Mouse (Mus musculus): ENCODE data around the gene Xpo6. TPM values are rescaled to one million over a fixed set of nuclear protein-coding genes. Genes with fewer than 3 reads are reported as not detected.
A peak's percentile ranks its signal among the peaks of the same experiment; 100 is the strongest.

Gene Xpo6
- polyA plus RNA-seq, 1 experiment from 2014 or later, result 48.3 TPM

DNA sequence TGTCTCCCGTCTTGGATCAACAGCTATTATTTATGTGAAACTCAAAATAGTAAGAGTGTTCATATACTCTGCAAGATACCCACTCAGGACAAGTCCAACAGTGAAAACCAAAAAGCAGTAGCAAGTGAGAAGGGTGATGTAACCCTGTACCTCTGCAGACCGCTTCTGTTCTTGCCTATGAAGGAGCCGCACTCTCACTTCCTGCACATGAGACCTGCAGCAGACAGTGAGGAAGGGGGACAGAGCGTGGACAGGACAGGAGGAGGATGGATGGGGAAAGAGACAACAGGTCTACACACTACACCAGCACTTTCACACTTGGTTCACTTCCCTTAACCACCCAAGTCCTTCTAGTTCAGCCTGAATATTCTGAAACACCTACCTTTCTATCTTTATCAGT, 48.0 kb downstream of the Xpo6 start:
- WGBS, result 92% methylated on average over 4 of the region's 4 CpGs
- no peaks in the 10 kb centered on the region for H3K27me3 ChIP-seq (ENCODE audit: insufficient read depth, low read length)
- H3K9ac ChIP-seq (replicated peaks; ENCODE audit: low read length), result no peak overlapping the region
- H3K27ac ChIP-seq (ENCODE audit: low read length), result no peak overlapping the region
- no peak overlapping the region for H3K4me3 ChIP-seq (ENCODE audit: low read length)
- H3K9me3 ChIP-seq (ENCODE audit: low read length), result no peaks in the 10 kb centered on the region
- H3K4me2 ChIP-seq (replicated peaks; ENCODE audit: low read depth, low read length), result no peak overlapping the region
- H3K36me3 ChIP-seq (ENCODE audit: insufficient read depth, low read length), result peaks cover 36% of the 10 kb centered on the region
- ATAC-seq (ENCODE audit: low FRiP score, low TSS enrichment), result no peak
- H3K4me1 ChIP-seq (ENCODE audit: insufficient read depth, low read length), result peaks cover 6% of the 10 kb centered on the region; the same call in 1 of the 2 replicates

DNA sequence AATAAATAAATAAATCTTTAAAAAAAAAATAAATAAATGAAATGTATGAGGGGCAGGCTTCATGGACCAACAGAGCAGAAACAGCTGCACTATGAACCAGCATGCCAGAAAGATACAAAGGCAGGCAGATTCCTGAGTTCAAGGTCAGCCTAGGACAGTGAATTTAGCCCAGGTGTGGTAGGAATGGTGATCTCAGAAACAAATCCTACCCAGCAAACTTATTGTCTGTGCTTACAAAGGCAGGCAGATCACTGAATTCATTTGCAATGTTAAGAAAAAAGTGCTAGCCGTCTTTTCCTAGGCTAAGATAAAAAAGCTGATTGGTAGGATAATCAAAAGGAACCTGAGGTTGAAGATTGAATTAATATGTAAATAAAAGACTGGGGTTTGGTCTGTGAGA, 54.1 kb downstream of the Xpo6 start:
- no peak overlapping the region for H3K4me3 ChIP-seq (ENCODE audit: low read length)
- ATAC-seq (ENCODE audit: low FRiP score, low TSS enrichment), result no peak
- H3K4me1 ChIP-seq (ENCODE audit: insufficient read depth, low read length), result no peaks in the 10 kb centered on the region
- no peak overlapping the region for H3K27ac ChIP-seq (ENCODE audit: low read length)
- H3K9me3 ChIP-seq (ENCODE audit: low read length), result no peaks in the 10 kb centered on the region
- H3K27me3 ChIP-seq (ENCODE audit: insufficient read depth, low read length), result no peaks in the 10 kb centered on the region
- H3K36me3 ChIP-seq (ENCODE audit: insufficient read depth, low read length), result peaks cover 40% of the 10 kb centered on the region
- no peak overlapping the region for H3K9ac ChIP-seq (replicated peaks; ENCODE audit: low read length)
- no peak overlapping the region for H3K4me2 ChIP-seq (replicated peaks; ENCODE audit: low read depth, low read length)
- WGBS, result 95% methylated on average over 1 of the region's 1 CpGs

DNA sequence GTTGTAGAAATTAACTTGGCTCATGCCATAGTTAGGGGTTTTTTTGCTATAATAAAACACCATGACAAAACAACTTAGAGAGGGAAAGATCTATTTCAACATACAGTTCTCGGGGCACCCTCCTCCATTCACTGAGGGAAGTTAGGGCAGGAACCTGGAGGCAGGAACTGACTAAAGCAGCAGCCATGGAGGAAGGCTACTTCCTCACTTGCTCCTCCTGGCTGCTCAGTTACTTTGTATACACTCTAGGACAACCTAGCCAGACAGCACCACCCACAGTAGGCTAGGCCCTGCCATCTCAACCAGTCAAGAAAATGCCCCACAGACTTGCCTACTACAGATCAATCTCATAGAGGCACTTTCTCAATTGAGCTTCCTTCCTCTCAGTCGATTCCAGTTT, 55.9 kb downstream of the Xpo6 start:
- peaks cover 56% of the 10 kb centered on the region for H3K36me3 ChIP-seq (ENCODE audit: insufficient read depth, low read length)
- no peak overlapping the region for H3K27ac ChIP-seq (ENCODE audit: low read length)
- no peaks in the 10 kb centered on the region for H3K4me1 ChIP-seq (ENCODE audit: insufficient read depth, low read length)
- H3K27me3 ChIP-seq (ENCODE audit: insufficient read depth, low read length), result no peaks in the 10 kb centered on the region
- no peak overlapping the region for H3K4me2 ChIP-seq (replicated peaks; ENCODE audit: low read depth, low read length)
- H3K4me3 ChIP-seq (ENCODE audit: low read length), result no peak overlapping the region
- H3K9ac ChIP-seq (replicated peaks; ENCODE audit: low read length), result no peak overlapping the region
- WGBS, result 81% methylated on average over 2 of the region's 2 CpGs
- H3K9me3 ChIP-seq (ENCODE audit: low read length), result no peaks in the 10 kb centered on the region
- no peak for ATAC-seq (ENCODE audit: low FRiP score, low TSS enrichment)

DNA sequence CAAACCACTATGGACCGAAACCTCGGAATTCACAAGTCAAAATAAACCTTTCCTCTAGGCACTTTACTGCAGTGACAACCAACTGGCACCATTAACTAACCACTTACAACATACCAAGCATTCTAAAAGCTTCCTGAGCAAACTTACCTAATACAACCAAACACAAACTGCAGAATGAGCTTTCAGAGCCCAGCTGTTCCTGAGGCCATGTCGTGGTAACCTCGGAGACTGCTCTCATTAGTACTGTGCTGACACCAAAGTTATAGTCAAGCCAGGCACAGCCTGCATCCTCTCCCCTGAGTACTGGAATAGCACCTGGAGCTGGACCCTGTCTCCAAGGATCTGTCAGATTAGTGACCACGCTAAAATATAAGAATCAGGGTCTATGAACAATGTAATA, 62.5 kb downstream of the Xpo6 start:
- Histone ChIP-seq H3K9me3 (ENCODE audit: low read length) (no peaks in the 10 kb centered on the region), H3K4me1 (ENCODE audit: insufficient read depth, low read length) (no peaks in the 10 kb centered on the region), H3K4me3 (ENCODE audit: low read length) (no peak overlapping the region), H3K27me3 (ENCODE audit: insufficient read depth, low read length) (no peaks in the 10 kb centered on the region), H3K9ac (replicated peaks; ENCODE audit: low read length) (no peak overlapping the region), H3K27ac (ENCODE audit: low read length) (no peak overlapping the region), H3K36me3 (ENCODE audit: insufficient read depth, low read length) (peaks cover 44% of the 10 kb centered on the region), H3K4me2 (replicated peaks; ENCODE audit: low read depth, low read length) (no peak overlapping the region)
- ATAC-seq (ENCODE audit: low FRiP score, low TSS enrichment), result no peak
- 89% methylated on average over 5 of the region's 5 CpGs for WGBS

DNA sequence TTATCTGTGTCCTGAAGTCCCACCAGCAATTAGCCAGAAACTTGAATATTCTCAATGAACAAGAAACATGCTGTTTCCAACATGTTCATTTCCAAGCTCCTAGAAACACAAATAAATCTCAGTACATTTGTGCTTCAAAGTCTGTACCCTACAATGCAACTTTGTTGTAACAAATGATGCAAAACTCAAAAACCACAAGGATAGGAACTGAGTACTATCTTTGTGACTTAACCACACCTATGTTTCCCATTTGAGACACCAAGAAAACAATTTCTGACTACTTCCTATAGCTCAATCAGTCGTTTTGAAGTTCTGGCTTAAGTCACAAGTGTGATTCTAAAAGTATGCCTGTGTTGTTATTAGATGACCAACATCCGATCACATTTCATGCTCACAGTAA, 64.9 kb downstream of the Xpo6 start:
- Histone ChIP-seq H3K9ac (replicated peaks; ENCODE audit: low read length) (no peak overlapping the region), H3K27me3 (ENCODE audit: insufficient read depth, low read length) (no peaks in the 10 kb centered on the region), H3K36me3 (ENCODE audit: insufficient read depth, low read length) (peaks cover 41% of the 10 kb centered on the region), H3K4me2 (replicated peaks; ENCODE audit: low read depth, low read length) (no peak overlapping the region), H3K27ac (ENCODE audit: low read length) (no peak overlapping the region), H3K4me3 (ENCODE audit: low read length) (no peak overlapping the region), H3K9me3 (ENCODE audit: low read length) (no peaks in the 10 kb centered on the region), H3K4me1 (ENCODE audit: insufficient read depth, low read length) (no peaks in the 10 kb centered on the region)
- 83% methylated on average over 2 of the region's 2 CpGs for WGBS
- ATAC-seq (ENCODE audit: low FRiP score, low TSS enrichment), result no peak

DNA sequence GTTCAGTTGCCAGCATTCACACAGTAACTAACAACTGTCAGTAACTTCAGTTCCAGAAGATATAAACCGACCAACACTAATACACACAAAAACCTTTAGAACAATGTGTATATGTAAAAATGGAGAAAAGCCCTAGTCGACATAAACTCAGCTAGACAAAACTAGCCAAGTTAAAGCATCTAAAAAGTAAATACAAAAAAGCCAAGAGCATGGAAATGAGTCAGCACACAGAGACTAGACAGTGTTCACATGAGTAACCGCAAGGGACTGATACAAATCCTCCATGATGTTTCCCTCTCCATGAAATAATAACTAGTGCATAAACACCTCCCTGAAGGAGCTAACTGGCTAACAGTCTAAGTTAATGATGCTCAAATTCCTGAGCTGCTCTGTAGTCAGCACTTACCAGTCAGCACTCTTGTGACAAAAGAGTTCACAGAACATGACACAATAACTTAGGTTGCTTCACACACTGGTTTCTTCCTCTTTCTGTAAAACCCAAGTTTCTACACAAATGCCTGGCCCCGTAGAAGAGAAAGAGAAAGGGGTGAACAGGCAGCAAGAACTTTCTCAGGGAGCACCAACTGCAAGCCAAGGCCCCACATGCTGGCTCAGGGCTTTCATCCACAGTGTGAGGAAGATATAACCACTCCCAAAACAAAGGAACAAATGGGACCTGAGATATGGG, 65.5 kb downstream of the Xpo6 start:
- Histone ChIP-seq H3K9ac (replicated peaks; ENCODE audit: low read length) (no peak overlapping the region), H3K27ac (ENCODE audit: low read length) (no peak overlapping the region), H3K36me3 (ENCODE audit: insufficient read depth, low read length) (peaks cover 37% of the 10 kb centered on the region), H3K27me3 (ENCODE audit: insufficient read depth, low read length) (no peaks in the 10 kb centered on the region), H3K4me3 (ENCODE audit: low read length) (no peak overlapping the region), H3K4me2 (replicated peaks; ENCODE audit: low read depth, low read length) (no peak overlapping the region), H3K4me1 (ENCODE audit: insufficient read depth, low read length) (no peaks in the 10 kb centered on the region), H3K9me3 (ENCODE audit: low read length) (no peaks in the 10 kb centered on the region)
- no peak for ATAC-seq (ENCODE audit: low FRiP score, low TSS enrichment)
- 88% methylated on average over 4 of the region's 4 CpGs for WGBS

DNA sequence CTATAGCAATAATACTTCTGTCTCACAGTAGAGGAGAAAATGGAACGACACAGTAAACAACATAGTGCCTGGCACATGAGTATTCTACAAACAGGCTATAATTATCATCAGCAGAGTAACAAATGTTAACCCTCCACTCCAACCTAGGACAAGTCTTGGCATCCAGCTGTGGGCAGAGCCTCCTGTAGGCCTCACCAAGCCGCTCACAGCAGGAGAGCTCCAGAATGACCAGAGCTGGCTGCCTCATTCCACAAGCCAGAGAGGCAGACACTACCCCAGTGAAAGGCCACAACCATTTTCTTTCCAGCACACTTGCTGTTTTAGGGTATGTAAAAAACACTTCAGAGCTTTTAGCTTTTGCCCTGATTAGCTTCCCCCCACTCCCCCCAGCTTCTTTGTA, 72.6 kb downstream of the Xpo6 start:
- no peaks in the 10 kb centered on the region for H3K27me3 ChIP-seq (ENCODE audit: insufficient read depth, low read length)
- H3K9ac ChIP-seq (replicated peaks; ENCODE audit: low read length), result no peak overlapping the region
- no peaks in the 10 kb centered on the region for H3K9me3 ChIP-seq (ENCODE audit: low read length)
- H3K4me3 ChIP-seq (ENCODE audit: low read length), result no peak overlapping the region
- H3K27ac ChIP-seq (ENCODE audit: low read length), result no peak overlapping the region
- H3K36me3 ChIP-seq (ENCODE audit: insufficient read depth, low read length), result peaks cover 36% of the 10 kb centered on the region
- H3K4me1 ChIP-seq (ENCODE audit: insufficient read depth, low read length), result no peaks in the 10 kb centered on the region
- 97% methylated on average over 2 of the region's 2 CpGs for WGBS
- ATAC-seq (ENCODE audit: low FRiP score, low TSS enrichment), result no peak
- no peak overlapping the region for H3K4me2 ChIP-seq (replicated peaks; ENCODE audit: low read depth, low read length)

DNA sequence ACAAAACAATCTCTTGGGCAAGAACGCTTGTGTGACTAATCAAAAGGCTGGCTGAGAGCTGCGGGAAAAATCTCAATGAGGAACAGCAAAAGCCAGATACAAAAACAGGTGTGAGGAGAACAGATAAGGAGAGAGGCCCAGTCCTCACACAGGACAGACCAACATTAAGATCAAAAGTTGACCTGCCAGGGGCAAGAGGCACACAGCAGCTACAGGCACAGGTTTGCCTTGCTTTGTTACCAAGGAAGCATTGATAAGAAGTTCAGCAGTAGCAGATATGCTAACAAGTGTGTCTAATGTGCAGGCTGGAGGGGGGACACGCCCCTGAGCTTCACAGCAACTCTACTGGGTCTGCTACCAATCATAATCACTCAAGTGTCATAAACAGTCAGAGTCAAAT, 73.8 kb downstream of the Xpo6 start:
- WGBS, result 84% methylated on average over 3 of the region's 3 CpGs

DNA sequence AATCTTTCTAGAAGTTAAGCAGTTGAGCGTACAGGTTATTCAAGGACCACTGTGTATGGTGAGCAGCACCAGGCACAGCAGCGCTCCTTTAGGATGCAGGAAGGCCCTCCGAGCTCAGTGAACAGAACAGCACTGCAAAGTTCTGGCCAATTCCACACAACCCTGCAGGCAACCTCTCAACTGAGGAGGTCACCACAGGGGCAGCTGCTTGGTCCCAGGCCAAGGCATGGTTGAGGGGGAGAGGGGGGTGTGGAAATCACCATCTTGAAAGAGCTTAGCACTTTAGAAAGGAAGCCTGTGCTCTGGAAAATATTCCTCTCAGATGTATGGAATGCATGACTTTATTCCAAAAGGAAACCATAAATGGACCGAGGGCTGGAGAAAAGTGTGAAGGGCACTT, 78.8 kb downstream of the Xpo6 start:
- ATAC-seq (ENCODE audit: low FRiP score, low TSS enrichment), result peak; percentile 51

More for the DNA sequence above, 73.8 kb downstream of the Xpo6 start:
- H3K4me2 ChIP-seq (replicated peaks; ENCODE audit: low read depth, low read length), result no peak overlapping the region
- no peaks in the 10 kb centered on the region for H3K27me3 ChIP-seq (ENCODE audit: insufficient read depth, low read length)
- H3K4me1 ChIP-seq (ENCODE audit: insufficient read depth, low read length), result no peaks in the 10 kb centered on the region
- H3K4me3 ChIP-seq (ENCODE audit: low read length), result no peak overlapping the region
- H3K9ac ChIP-seq (replicated peaks; ENCODE audit: low read length), result no peak overlapping the region
- peaks cover 36% of the 10 kb centered on the region for H3K36me3 ChIP-seq (ENCODE audit: insufficient read depth, low read length)
- no peak for ATAC-seq (ENCODE audit: low FRiP score, low TSS enrichment)
- H3K27ac ChIP-seq (ENCODE audit: low read length), result no peak overlapping the region
- H3K9me3 ChIP-seq (ENCODE audit: low read length), result no peaks in the 10 kb centered on the region

DNA sequence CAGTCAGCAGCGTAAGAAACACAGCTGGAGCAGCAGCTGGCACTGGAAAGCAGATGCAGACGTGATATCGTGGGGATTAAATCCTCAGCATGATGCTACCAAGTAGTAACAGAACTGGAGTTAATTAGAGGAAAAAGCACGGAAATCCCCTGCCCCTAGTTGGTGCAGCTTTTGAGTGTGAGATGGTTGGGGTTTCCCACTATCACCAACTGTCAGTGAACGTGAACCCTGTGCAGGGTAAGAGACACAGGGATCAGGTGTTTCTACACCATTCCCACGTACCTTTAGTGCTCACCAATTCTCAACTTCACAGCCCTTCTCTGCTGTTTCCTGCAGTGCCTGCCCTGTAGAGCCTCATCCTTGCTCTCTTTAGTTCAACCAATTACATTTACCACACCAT, 80.5 kb downstream of the Xpo6 start:
- Histone ChIP-seq H3K27me3 (ENCODE audit: insufficient read depth, low read length) (no peaks in the 10 kb centered on the region), H3K4me3 (ENCODE audit: low read length) (no peak overlapping the region), H3K4me2 (replicated peaks; ENCODE audit: low read depth, low read length) (no peak overlapping the region), H3K9ac (replicated peaks; ENCODE audit: low read length) (no peak overlapping the region), H3K9me3 (ENCODE audit: low read length) (no peaks in the 10 kb centered on the region), H3K36me3 (ENCODE audit: insufficient read depth, low read length) (peaks cover 54% of the 10 kb centered on the region), H3K27ac (ENCODE audit: low read length) (no peak overlapping the region), H3K4me1 (ENCODE audit: insufficient read depth, low read length) (no peaks in the 10 kb centered on the region)
- ATAC-seq (ENCODE audit: low FRiP score, low TSS enrichment), result no peak
- WGBS, result 89% methylated on average over 6 of the region's 6 CpGs

More for the DNA sequence above, 78.8 kb downstream of the Xpo6 start:
- H3K27me3 ChIP-seq (ENCODE audit: insufficient read depth, low read length), result no peaks in the 10 kb centered on the region
- peaks cover 43% of the 10 kb centered on the region for H3K36me3 ChIP-seq (ENCODE audit: insufficient read depth, low read length)
- 82% methylated on average over 4 of the region's 4 CpGs for WGBS
- H3K4me1 ChIP-seq (ENCODE audit: insufficient read depth, low read length), result no peaks in the 10 kb centered on the region
- H3K27ac ChIP-seq (ENCODE audit: low read length), result no peak overlapping the region
- no peak overlapping the region for H3K4me2 ChIP-seq (replicated peaks; ENCODE audit: low read depth, low read length)
- no peaks in the 10 kb centered on the region for H3K9me3 ChIP-seq (ENCODE audit: low read length)
- no peak overlapping the region for H3K4me3 ChIP-seq (ENCODE audit: low read length)
- H3K9ac ChIP-seq (replicated peaks; ENCODE audit: low read length), result no peak overlapping the region
